Mouse (Mus musculus): ENCODE measurements at regions not wholly inside any gene's neighbourhood (a gene's known extent, or its start where the extent isn't known, plus 50 kb on each side); places are given as distances from the start of the nearest gene placed in this dataset.

DNA sequence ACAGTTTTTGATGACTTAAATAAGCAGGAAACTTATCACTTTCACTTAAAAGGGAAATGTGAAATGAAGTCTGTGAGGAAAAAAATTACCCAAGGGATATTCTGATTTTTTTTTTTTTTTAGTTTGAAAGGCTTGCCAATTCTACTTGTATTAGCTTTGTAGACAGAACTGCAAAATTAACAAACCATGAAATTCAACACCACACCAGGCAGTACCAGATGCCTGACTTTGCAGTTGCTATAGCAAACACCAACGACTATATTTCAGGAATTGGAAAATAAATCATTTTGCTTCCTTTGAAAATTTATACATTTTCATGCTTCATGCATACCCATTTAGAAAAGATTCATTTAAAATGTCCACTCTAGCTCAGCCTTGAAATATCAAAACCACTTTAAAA lies 1206.6 kb downstream of the Grik2 start:
- TF ChIP-seq POLR2A (IDR thresholded peaks at IDR 0.05; ENCODE audit: extremely low read depth, insufficient read depth, low read length) (no peak), CTCF (IDR thresholded peaks at IDR 0.05; ENCODE audit: low read depth, low read length) (no peak)
